Comparison of ENCODE assay signal across 8 mouse cellular contexts in the genomic region with DNA sequence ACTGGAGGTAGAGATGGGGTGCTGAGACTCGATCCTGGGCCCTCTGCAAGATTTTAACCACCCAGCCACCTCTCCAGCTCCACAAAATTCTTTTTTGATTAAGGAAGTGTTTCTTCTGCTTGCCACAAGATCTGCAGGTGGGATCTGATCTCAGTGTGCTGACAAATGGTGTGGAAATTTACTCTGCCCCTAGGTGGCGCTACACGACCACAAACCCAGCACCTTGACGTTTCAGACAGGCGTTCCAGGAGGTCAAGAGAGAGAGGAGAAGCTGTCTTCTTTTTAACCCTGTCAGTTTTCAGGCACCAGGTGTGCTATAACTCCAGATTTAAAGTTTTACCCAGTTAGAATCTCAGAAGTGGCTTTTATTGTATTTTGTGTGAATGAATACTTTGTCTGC. TPM values are rescaled to one million over a fixed set of nuclear protein-coding genes. Genes with fewer than 3 reads are reported as not detected.
DNase-seq lines count a peak whose midpoint lies in the region; ATAC-seq and TF ChIP-seq lines count a peak whose summit lies in the region.

No protein-coding gene starts in this region.

- peak; percentile 88 for DNase-seq in kidney, adult 2 months
- peak; percentile 79 for DNase-seq in adrenal gland, adult 2 months
- DNase-seq in embryo, embryonic 11 days: peak; percentile 79
- peak; percentile 76 for DNase-seq in hindbrain, postnatal 0 days (ENCODE audit: low spot score)
- DNase-seq in limb, embryonic 11.5 days (ENCODE audit: low spot score): peak; percentile 87
- peak; percentile 72 for DNase-seq in retina, adult 2 months (ENCODE audit: low read depth, low spot score)
- peak; percentile 91 for DNase-seq in thymus, postnatal 25 days

- no peaks in the 10 kb centered on the region for H3K9me3 ChIP-seq in kidney, embryonic 15.5 days (replicated peaks)
- H3K9me3 ChIP-seq in hindbrain, postnatal 0 days (ENCODE audit: low read length): no peaks in the 10 kb centered on the region
- H3K9me3 ChIP-seq in limb, embryonic 11.5 days (ENCODE audit: control insufficient read depth, low read length): no peaks in the 10 kb centered on the region

- under 1% methylated on average over 5 of the region's 5 CpGs for WGBS in kidney, adult 2 months
- WGBS in kidney, embryonic 15.5 days: 2% methylated on average over 5 of the region's 5 CpGs
- WGBS in hindbrain, postnatal 0 days: 2% methylated on average over 5 of the region's 5 CpGs
- WGBS in limb, embryonic 11.5 days: 2% methylated on average over 5 of the region's 5 CpGs

- ATAC-seq in kidney, embryonic 15.5 days (replicated peaks; ENCODE audit: low FRiP score): no peak
- ATAC-seq in hindbrain, postnatal 0 days: no peak
- ATAC-seq in limb, embryonic 11.5 days (ENCODE audit: insufficient number of reproducible peaks, low FRiP score, low TSS enrichment, low read depth): no peak

- H3K27me3 ChIP-seq in kidney, adult 2 months (replicated peaks; ENCODE audit: control insufficient read depth, insufficient read depth, low read length): no peaks in the 10 kb centered on the region
- peaks cover 7% of the 10 kb centered on the region; the same call in 1 of the 2 replicates for H3K27me3 ChIP-seq in kidney, embryonic 15.5 days
- H3K27me3 ChIP-seq in hindbrain, postnatal 0 days (ENCODE audit: insufficient read depth, low read length): 0 out of 2 replicates have a peak, but pooled peaks cover 2% of the 10 kb centered on the region
- H3K27me3 ChIP-seq in limb, embryonic 11.5 days (ENCODE audit: control insufficient read depth, insufficient read depth, low read length): no peaks in the 10 kb centered on the region

- no peak overlapping the region for H3K27ac ChIP-seq in kidney, adult 2 months (ENCODE audit: insufficient read depth, low read depth, low read length)
- no peak overlapping the region for H3K27ac ChIP-seq in kidney, embryonic 15.5 days
- no peak overlapping the region for H3K27ac ChIP-seq in hindbrain, postnatal 0 days
- no peak overlapping the region for H3K27ac ChIP-seq in limb, embryonic 11.5 days (replicated peaks; ENCODE audit: low read depth, low read length)

- TF ChIP-seq POLR2A in kidney, adult 2 months (IDR thresholded peaks at IDR 0.05; ENCODE audit: low read depth, low read length): no peak

- H3K4me1 ChIP-seq in kidney, adult 2 months (ENCODE audit: control insufficient read depth, insufficient read depth, low read length): no peaks in the 10 kb centered on the region; the same call in 1 of the 2 replicates
- peaks cover 6% of the 10 kb centered on the region for H3K4me1 ChIP-seq in kidney, embryonic 15.5 days
- no peaks in the 10 kb centered on the region for H3K4me1 ChIP-seq in hindbrain, postnatal 0 days (ENCODE audit: insufficient read depth, low read length)
- no peaks in the 10 kb centered on the region for H3K4me1 ChIP-seq in limb, embryonic 11.5 days (ENCODE audit: control insufficient read depth, insufficient read depth, low read length)

- no peak overlapping the region for H3K4me2 ChIP-seq in kidney, embryonic 15.5 days
- no peak overlapping the region for H3K4me2 ChIP-seq in hindbrain, postnatal 0 days (ENCODE audit: low read depth, low read length)
- no peak overlapping the region for H3K4me2 ChIP-seq in limb, embryonic 11.5 days (ENCODE audit: low read depth, severe bottlenecking)

- no peak overlapping the region for H3K4me3 ChIP-seq in kidney, adult 2 months (ENCODE audit: insufficient read depth, low read depth, low read length)
- no peak overlapping the region for H3K4me3 ChIP-seq in kidney, embryonic 15.5 days (replicated peaks)
- H3K4me3 ChIP-seq in hindbrain, postnatal 0 days (ENCODE audit: low read length): no peak overlapping the region
- no peak overlapping the region for H3K4me3 ChIP-seq in limb, embryonic 11.5 days (ENCODE audit: low read depth, low read length)

- H3K36me3 ChIP-seq in kidney, adult 2 months (ENCODE audit: control insufficient read depth, insufficient read depth, low read length): no peaks in the 10 kb centered on the region
- H3K36me3 ChIP-seq in kidney, embryonic 15.5 days: no peaks in the 10 kb centered on the region
- no peaks in the 10 kb centered on the region for H3K36me3 ChIP-seq in hindbrain, postnatal 0 days (ENCODE audit: insufficient read depth, low read length)
- no peaks in the 10 kb centered on the region for H3K36me3 ChIP-seq in limb, embryonic 11.5 days (ENCODE audit: control insufficient read depth, insufficient read depth, low read length)

- TF ChIP-seq CTCF in kidney, adult 2 months (conservative IDR thresholded peaks at IDR 0.05; ENCODE audit: insufficient read depth, insufficient read length, low read depth, low read length): peak; percentile 99
- peak; percentile 91 for TF ChIP-seq CTCF in hindbrain, postnatal 0 days (IDR thresholded peaks at IDR 0.05; ENCODE audit: low read depth)

- no peak overlapping the region for H3K9ac ChIP-seq in kidney, embryonic 15.5 days
- no peak overlapping the region for H3K9ac ChIP-seq in hindbrain, postnatal 0 days (replicated peaks; ENCODE audit: low read length)
- H3K9ac ChIP-seq in limb, embryonic 11.5 days (ENCODE audit: low read length): no peak overlapping the region

RNA-seq across cellular contexts. Expression of gene Acot7, which starts 4.9 kb away (rescaled TPM):
- polyA plus RNA-seq in kidney, adult 2 months (2012; rRNA removed): 80.2 and 90.1 TPM in 2 replicates
- 65.6 and 71.7 TPM in 2 replicates for polyA plus RNA-seq in kidney, embryonic 15.5 days (2015; fragmentation: Nextera tagmentation; extraction: Ambion mirVana)
- total RNA-seq in adrenal gland, adult 2 months (2021): 10 to 100 TPM; 43.4 to 65.0 TPM
- 22.1 and 25.5 TPM in 2 replicates for polyA plus RNA-seq in adrenal gland, adult 2 months (2012; rRNA removed)
- 249 and 259 TPM in 2 replicates for total RNA-seq in hindbrain, postnatal 0 days (2014; rRNA removed)
- polyA plus RNA-seq in hindbrain, postnatal 0 days (2015; fragmentation: Nextera tagmentation; extraction: Ambion mirVana): 455 and 488 TPM in 2 replicates
- 32.1 and 33.3 TPM in 2 replicates for polyA plus RNA-seq in limb, embryonic 11.5 days (2014; fragmentation: Nextera tagmentation; extraction: Ambion mirVana)

RNA-seq across cellular contexts. Expression of gene Hes2, which starts 14.4 kb away (rescaled TPM):
- 0.81 and 1.0 TPM in 2 replicates for polyA plus RNA-seq in kidney, adult 2 months (2012; rRNA removed)
- polyA plus RNA-seq in kidney, embryonic 15.5 days (2015; fragmentation: Nextera tagmentation; extraction: Ambion mirVana): 0.08 and 0.17 TPM in 2 replicates
- not detected for total RNA-seq in adrenal gland, adult 2 months (2021)
- 0.57 TPM in 1 of 2 replicates, not detected in the other for polyA plus RNA-seq in adrenal gland, adult 2 months (2012; rRNA removed)
- not detected in 2 replicates for total RNA-seq in hindbrain, postnatal 0 days (2014; rRNA removed)
- not detected in 2 replicates for polyA plus RNA-seq in hindbrain, postnatal 0 days (2015; fragmentation: Nextera tagmentation; extraction: Ambion mirVana)
- not detected in 2 replicates for polyA plus RNA-seq in limb, embryonic 11.5 days (2014; fragmentation: Nextera tagmentation; extraction: Ambion mirVana)

RNA-seq across cellular contexts. Expression of gene Espn, which starts 20.9 kb away (rescaled TPM):
- polyA plus RNA-seq in kidney, adult 2 months (2012; rRNA removed): 48.3 and 57.5 TPM in 2 replicates
- 25.5 and 28.1 TPM in 2 replicates for polyA plus RNA-seq in kidney, embryonic 15.5 days (2015; fragmentation: Nextera tagmentation; extraction: Ambion mirVana)
- 1 to 10 TPM; 1.7 to 2.3 TPM for total RNA-seq in adrenal gland, adult 2 months (2021)
- polyA plus RNA-seq in adrenal gland, adult 2 months (2012; rRNA removed): 8.3 and 10.4 TPM in 2 replicates
- 0.47 and 1.4 TPM in 2 replicates for total RNA-seq in hindbrain, postnatal 0 days (2014; rRNA removed)
- 0.71 and 0.79 TPM in 2 replicates for polyA plus RNA-seq in hindbrain, postnatal 0 days (2015; fragmentation: Nextera tagmentation; extraction: Ambion mirVana)
- 1.6 and 1.9 TPM in 2 replicates for polyA plus RNA-seq in limb, embryonic 11.5 days (2014; fragmentation: Nextera tagmentation; extraction: Ambion mirVana)

RNA-seq across cellular contexts. Expression of gene Tnfrsf25, which starts 57.3 kb away (rescaled TPM):
- polyA plus RNA-seq in kidney, adult 2 months (2012; rRNA removed): 3.3 and 4.4 TPM in 2 replicates
- 1.5 and 2.4 TPM in 2 replicates for polyA plus RNA-seq in kidney, embryonic 15.5 days (2015; fragmentation: Nextera tagmentation; extraction: Ambion mirVana)
- 1 to 10 TPM in 1 of 2 experiments, under 1 TPM in 1; 0.79 to 1.3 TPM for total RNA-seq in adrenal gland, adult 2 months (2021)
- polyA plus RNA-seq in adrenal gland, adult 2 months (2012; rRNA removed): 2.5 TPM in 2 replicates
- total RNA-seq in hindbrain, postnatal 0 days (2014; rRNA removed): 0.22 and 1.6 TPM in 2 replicates
- 0.48 and 0.62 TPM in 2 replicates for polyA plus RNA-seq in hindbrain, postnatal 0 days (2015; fragmentation: Nextera tagmentation; extraction: Ambion mirVana)
- 0.38 and 0.79 TPM in 2 replicates for polyA plus RNA-seq in limb, embryonic 11.5 days (2014; fragmentation: Nextera tagmentation; extraction: Ambion mirVana)
